Mouse (Mus musculus): ENCODE measurements around the gene Abhd15. TPM values are rescaled to one million over a fixed set of nuclear protein-coding genes. Genes with fewer than 3 reads are reported as not detected.

Gene Abhd15
- polyA plus RNA-seq, 1 experiment, result 3.7 TPM

DNA sequence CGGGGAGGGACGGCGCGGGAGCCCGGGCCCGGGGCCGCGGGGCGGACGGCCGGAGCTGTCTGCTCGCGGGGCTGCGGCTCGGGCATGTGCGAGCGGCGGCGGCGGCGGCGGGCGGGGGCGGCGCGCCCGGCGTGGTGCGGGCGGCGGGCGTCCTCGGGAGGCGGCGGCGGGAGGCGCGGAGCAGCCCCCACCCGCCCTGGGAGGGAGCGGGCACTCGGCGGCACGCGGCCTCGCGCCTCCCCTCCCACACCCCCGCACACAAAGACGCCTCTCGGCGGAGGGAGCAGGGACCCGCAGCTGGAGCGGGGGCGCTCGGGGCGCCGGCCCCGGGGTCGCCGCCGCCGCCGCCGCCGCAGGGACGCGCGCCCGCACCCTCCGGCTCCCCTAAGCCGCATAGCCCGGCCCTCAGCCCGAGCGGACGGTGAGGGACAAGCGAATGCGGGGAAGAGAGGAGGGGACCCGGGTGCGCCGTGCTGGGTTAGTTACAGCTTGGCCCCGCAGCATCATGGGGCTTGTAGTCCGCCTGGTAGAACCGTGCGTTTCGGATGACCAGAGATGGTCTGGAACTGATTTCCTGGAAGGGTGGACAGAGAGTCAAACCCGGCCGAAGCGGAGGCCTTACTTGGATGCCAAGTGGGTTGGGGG lies 25.2 kb upstream of the Abhd15 start, which contains the start of gene Ankrd13b:
TSS of gene Ankrd13b (minus strand) at position 88 of the 645 bp plus-strand sequence.
- H3K4me1 ChIP-seq (ENCODE audit: control insufficient read depth, insufficient read depth, insufficient read length, low read length), result peaks cover 14% of the 10 kb centered on the region
- no peak within 1 kb of the TSS for H3K27ac ChIP-seq (ENCODE audit: insufficient read depth, low read depth, low read length)
- WGBS, result 1% methylated on average over 65 of the region's 87 CpGs
- no peak for TF ChIP-seq CTCF (IDR thresholded peaks at IDR 0.05; ENCODE audit: extremely low read depth, insufficient read length, insufficient replicate concordance, low read depth, low read length)
- no peak for TF ChIP-seq POLR2A (IDR thresholded peaks at IDR 0.05; ENCODE audit: low read depth, low read length)
- no peaks in the 10 kb centered on the region for H3K36me3 ChIP-seq (ENCODE audit: control insufficient read depth, insufficient read depth, low read length)
- no peaks in the 10 kb centered on the region for H3K27me3 ChIP-seq (ENCODE audit: control insufficient read depth, insufficient read depth, low read length)
- peak within 1 kb of the TSS; percentile 63 for H3K4me3 ChIP-seq (ENCODE audit: low read depth, low read length)

DNA sequence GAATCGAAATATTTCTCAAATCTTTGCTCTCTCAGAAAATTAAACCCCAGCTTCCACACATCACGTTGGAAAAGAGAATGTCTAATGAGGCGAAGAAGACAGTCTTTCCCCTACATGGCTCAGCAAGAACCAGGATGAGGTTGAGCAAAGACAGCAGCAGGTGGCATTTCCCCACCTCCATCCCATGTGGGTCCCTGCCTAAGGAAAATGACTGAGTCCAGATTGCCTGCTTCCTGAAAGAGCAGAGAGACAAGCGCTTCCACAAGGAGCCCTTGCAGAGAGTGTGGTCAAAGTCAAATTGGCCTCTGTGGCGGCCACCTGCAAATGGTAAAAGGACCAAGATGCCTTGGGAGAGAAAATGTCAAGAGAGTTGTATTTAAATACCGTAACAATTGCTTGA lies 24.5 kb upstream of the Abhd15 start:
- no peaks in the 10 kb centered on the region for H3K27me3 ChIP-seq (ENCODE audit: control insufficient read depth, insufficient read depth, low read length)
- H3K4me1 ChIP-seq (ENCODE audit: control insufficient read depth, insufficient read depth, insufficient read length, low read length), result peaks cover 19% of the 10 kb centered on the region
- no peaks in the 10 kb centered on the region for H3K36me3 ChIP-seq (ENCODE audit: control insufficient read depth, insufficient read depth, low read length)
- H3K27ac ChIP-seq (ENCODE audit: insufficient read depth, low read depth, low read length), result no peak overlapping the region
- H3K4me3 ChIP-seq (ENCODE audit: low read depth, low read length), result no peak overlapping the region
- TF ChIP-seq CTCF (IDR thresholded peaks at IDR 0.05; ENCODE audit: extremely low read depth, insufficient read length, insufficient replicate concordance, low read depth, low read length) (no peak), POLR2A (IDR thresholded peaks at IDR 0.05; ENCODE audit: low read depth, low read length) (no peak)
- WGBS, result 57% methylated on average over 6 of the region's 6 CpGs

DNA sequence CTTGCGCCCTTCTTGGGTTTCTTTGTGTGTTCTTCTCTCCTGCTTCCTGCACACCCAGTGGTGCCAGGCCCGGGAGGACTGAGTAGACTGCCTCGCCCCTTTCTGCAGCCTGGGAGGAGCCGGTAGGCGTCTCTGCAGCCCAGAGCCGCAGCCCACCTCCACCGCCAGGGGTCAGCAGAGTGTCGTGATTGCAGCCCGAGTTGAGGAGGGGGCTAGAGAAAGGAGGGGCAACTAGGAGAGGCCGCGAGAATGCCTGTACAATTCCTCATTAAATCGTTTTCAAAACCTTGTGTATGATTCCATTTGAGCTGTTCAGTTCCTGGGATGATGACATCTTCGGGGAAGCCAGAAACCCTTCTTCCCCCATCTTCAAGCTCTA lies 23.8 kb upstream of the Abhd15 start:
- Histone ChIP-seq H3K36me3 (ENCODE audit: control insufficient read depth, insufficient read depth, low read length) (no peaks in the 10 kb centered on the region), H3K4me3 (ENCODE audit: low read depth, low read length) (peak overlapping the region; percentile 45), H3K4me1 (ENCODE audit: control insufficient read depth, insufficient read depth, insufficient read length, low read length) (peaks cover 22% of the 10 kb centered on the region), H3K27ac (ENCODE audit: insufficient read depth, low read depth, low read length) (peak overlapping the region; percentile 45), H3K27me3 (ENCODE audit: control insufficient read depth, insufficient read depth, low read length) (no peaks in the 10 kb centered on the region)
- under 1% methylated on average over 13 of the region's 13 CpGs for WGBS
- TF ChIP-seq CTCF (IDR thresholded peaks at IDR 0.05; ENCODE audit: extremely low read depth, insufficient read length, insufficient replicate concordance, low read depth, low read length) (peak; percentile 99), POLR2A (IDR thresholded peaks at IDR 0.05; ENCODE audit: low read depth, low read length) (peak; percentile 27; the same call in 1 of the 2 replicates)

DNA sequence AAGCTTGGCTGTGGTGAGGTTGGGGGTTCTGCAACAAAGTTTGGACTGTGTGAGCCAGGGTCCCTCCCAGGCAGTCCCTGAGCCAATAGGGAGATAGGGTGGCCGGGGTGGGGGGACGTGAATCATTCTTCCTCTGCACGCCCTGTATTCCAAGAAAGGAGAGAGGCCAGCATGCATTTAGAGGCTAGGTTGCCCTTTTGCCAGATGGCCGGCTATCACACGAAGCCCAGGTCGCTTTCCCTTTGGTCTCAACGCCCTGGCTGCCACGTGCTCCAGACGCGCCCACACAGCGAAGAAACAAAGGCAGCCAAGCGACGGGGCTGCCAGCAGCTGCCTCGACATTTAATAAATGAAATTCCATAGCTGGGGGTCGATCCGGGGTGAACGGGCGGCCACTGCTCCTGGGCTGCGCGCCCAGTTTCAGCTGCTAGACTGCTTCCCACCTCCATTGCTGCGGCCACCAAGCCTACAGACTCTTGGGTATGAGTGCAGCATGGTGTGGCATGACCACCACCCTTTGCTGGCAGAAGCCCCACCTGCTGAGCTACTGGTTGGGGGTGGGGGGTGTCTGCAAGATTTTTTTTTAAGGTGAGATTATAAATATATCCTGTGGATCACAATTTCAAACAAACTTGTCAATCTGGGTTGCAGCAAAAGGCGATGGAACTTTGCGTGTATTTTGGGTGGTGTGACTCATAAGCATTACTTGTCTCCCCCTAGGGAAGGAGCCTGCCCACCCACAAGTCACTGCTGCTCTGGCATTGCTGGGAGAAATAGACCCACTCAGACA lies 23.2 kb upstream of the Abhd15 start:
- TF ChIP-seq POLR2A (IDR thresholded peaks at IDR 0.05; ENCODE audit: low read depth, low read length), result no peak
- TF ChIP-seq CTCF (IDR thresholded peaks at IDR 0.05; ENCODE audit: extremely low read depth, insufficient read length, insufficient replicate concordance, low read depth, low read length), result no peak
- Histone ChIP-seq H3K36me3 (ENCODE audit: control insufficient read depth, insufficient read depth, low read length) (no peaks in the 10 kb centered on the region), H3K27ac (ENCODE audit: insufficient read depth, low read depth, low read length) (peak overlapping the region; percentile 45), H3K4me3 (ENCODE audit: low read depth, low read length) (peak overlapping the region; percentile 45), H3K27me3 (ENCODE audit: control insufficient read depth, insufficient read depth, low read length) (no peaks in the 10 kb centered on the region), H3K4me1 (ENCODE audit: control insufficient read depth, insufficient read depth, insufficient read length, low read length) (peaks cover 25% of the 10 kb centered on the region)
- WGBS, result under 1% methylated on average over 23 of the region's 23 CpGs

DNA sequence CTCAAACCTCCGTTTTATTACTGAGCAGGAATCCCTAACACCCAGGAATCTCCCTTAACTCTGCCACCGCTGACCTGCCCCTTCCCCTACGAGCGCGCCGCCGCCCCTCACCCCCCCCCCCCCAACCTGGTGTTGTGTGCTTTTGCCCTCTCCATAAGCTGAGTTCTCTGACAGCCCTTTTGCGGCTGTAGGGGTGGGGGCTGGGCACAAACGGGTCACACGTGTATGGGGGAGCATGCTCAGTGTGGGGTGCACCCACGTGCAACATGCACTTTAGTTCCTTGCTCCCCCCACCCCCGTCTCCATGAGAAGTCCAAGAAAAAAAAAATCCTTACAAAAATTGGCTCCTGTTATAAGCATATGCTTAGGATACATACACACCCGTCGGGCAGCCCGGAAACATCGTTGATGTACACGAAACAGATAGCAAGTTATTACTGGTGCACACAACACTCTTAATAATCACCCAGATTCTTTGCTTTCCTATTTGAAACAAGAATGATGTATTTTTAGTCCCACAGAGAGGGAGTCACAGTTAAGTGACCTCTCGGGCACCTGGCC lies 22.5 kb upstream of the Abhd15 start:
- TF ChIP-seq CTCF (IDR thresholded peaks at IDR 0.05; ENCODE audit: extremely low read depth, insufficient read length, insufficient replicate concordance, low read depth, low read length) (no peak), POLR2A (IDR thresholded peaks at IDR 0.05; ENCODE audit: low read depth, low read length) (no peak)
- peaks cover 31% of the 10 kb centered on the region for H3K4me1 ChIP-seq (ENCODE audit: control insufficient read depth, insufficient read depth, insufficient read length, low read length)
- WGBS, result under 1% methylated on average over 18 of the region's 18 CpGs
- H3K27me3 ChIP-seq (ENCODE audit: control insufficient read depth, insufficient read depth, low read length), result no peaks in the 10 kb centered on the region
- peak overlapping the region; percentile 49 for H3K27ac ChIP-seq (ENCODE audit: insufficient read depth, low read depth, low read length)
- H3K36me3 ChIP-seq (ENCODE audit: control insufficient read depth, insufficient read depth, low read length), result no peaks in the 10 kb centered on the region
- H3K4me3 ChIP-seq (ENCODE audit: low read depth, low read length), result peak overlapping the region; percentile 68

DNA sequence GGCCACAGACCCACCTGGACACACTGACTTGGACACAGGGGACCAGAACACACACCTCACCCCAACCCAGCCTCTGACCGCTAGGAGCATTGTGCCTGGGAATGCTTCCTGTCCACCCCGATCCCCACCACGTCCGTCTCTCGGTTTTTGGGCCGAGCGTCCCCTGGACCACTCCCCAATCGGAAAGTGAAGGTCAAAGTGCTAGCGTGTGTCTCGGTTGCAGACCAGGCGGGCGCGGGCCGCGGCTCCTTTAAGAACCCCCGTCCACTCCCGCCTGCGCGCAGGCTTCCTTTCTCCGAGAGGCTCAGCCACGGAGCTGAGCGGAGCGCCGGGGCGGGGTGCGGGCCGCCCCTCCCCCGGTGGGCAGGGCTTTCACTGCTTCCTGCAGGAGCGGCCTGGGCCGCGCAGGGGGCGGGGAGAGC lies 22.0 kb upstream of the Abhd15 start:
- Histone ChIP-seq H3K4me1 (ENCODE audit: control insufficient read depth, insufficient read depth, insufficient read length, low read length) (peaks cover 36% of the 10 kb centered on the region), H3K27me3 (ENCODE audit: control insufficient read depth, insufficient read depth, low read length) (no peaks in the 10 kb centered on the region), H3K4me3 (ENCODE audit: low read depth, low read length) (peak overlapping the region; percentile 68), H3K27ac (ENCODE audit: insufficient read depth, low read depth, low read length) (peak overlapping the region; percentile 49), H3K36me3 (ENCODE audit: control insufficient read depth, insufficient read depth, low read length) (no peaks in the 10 kb centered on the region)
- 1% methylated on average over 32 of the region's 32 CpGs for WGBS
- TF ChIP-seq CTCF (IDR thresholded peaks at IDR 0.05; ENCODE audit: extremely low read depth, insufficient read length, insufficient replicate concordance, low read depth, low read length) (no peak), POLR2A (IDR thresholded peaks at IDR 0.05; ENCODE audit: low read depth, low read length) (peak; percentile 80)

All from small intestine, adult 2 months (tissue).